Mouse (Mus musculus): ENCODE results near the gene Gfod1. TPM values are rescaled to one million over a fixed set of nuclear protein-coding genes. Genes with fewer than 3 reads are reported as not detected.

The Gfod1 gene
- total RNA-seq, 1 experiment: 4.8 TPM

- Histone ChIP-seq H3K4me3 (ENCODE audit: insufficient read depth in 1 of 2, low read depth in 1 of 2, low read length in 2 of 2, poor library complexity in 1 of 2, severe bottlenecking in 1 of 2) (0 out of 4 replicates have a peak overlapping the region, but pooled peaks of 1 of the 2 experiments have one; percentile 3), H3K27ac (ENCODE audit: insufficient read depth, low read depth, low read length, poor library complexity, severe bottlenecking) (no peak overlapping the region), H3K4me1 (ENCODE audit: control insufficient read depth in 2 of 2, insufficient read depth in 2 of 2, low read length in 2 of 2, poor library complexity in 1 of 2) (peaks cover 2 to 15% of the 10 kb centered on the region in 2 experiments; a peak in 2 of 4 replicates), H3K9ac (ENCODE audit: insufficient read depth, low read depth, low read length, poor library complexity, severe bottlenecking) (0 out of 2 replicates have a peak overlapping the region, but pooled peaks have one; percentile 13), H3K9me3 (ENCODE audit: control insufficient read depth, insufficient read depth, low read depth, low read length) (no peaks in the 10 kb centered on the region), H3K36me3 (ENCODE audit: control insufficient read depth, insufficient read depth, low read length, poor library complexity, severe bottlenecking) (no peaks in the 10 kb centered on the region)
- in situ Hi-C loops (cut with MboI; ENCODE audit: low sequenced_read_pairs in 2 of 2, unreplicated experiment in 2 of 2): loop anchor here in 1 of 2 experiments (10.0 kb wide), 1 partner anchor 134 kb away; no protein-coding TSS in a partner anchor
- DNase-seq (ENCODE audit: low read depth, low spot score): no peak
- no peak for TF ChIP-seq MAFK (IDR thresholded peaks at IDR 0.05; ENCODE audit: insufficient read depth, low read depth, low read length)
- no peak for TF ChIP-seq CHD2 (IDR thresholded peaks at IDR 0.05; ENCODE audit: low read depth, low read length)
- TF ChIP-seq ZC3H11A (IDR thresholded peaks at IDR 0.05; ENCODE audit: borderline replicate concordance, low read depth, low read length): no peak
- no peak for TF ChIP-seq HCFC1 (IDR thresholded peaks at IDR 0.05; ENCODE audit: borderline replicate concordance, insufficient read depth, low read length)
- TF ChIP-seq ZNF384 (IDR thresholded peaks at IDR 0.05; ENCODE audit: low read depth, low read length): no peak
These were observed 122.9 kb downstream of the Gfod1 start for GRCm38 (mm10) chr13:43181104-43181503.

GRCm38 (mm10) chr13:43177317-43177716, 126.7 kb downstream of the Gfod1 start:
- no peak overlapping the region for H3K4me3 ChIP-seq (ENCODE audit: insufficient read depth in 1 of 2, low read depth in 1 of 2, low read length in 2 of 2, poor library complexity in 1 of 2, severe bottlenecking in 1 of 2)
- no peak for DNase-seq (ENCODE audit: low read depth, low spot score)
- H3K36me3 ChIP-seq (ENCODE audit: control insufficient read depth, insufficient read depth, low read length, poor library complexity, severe bottlenecking): no peaks in the 10 kb centered on the region
- no peaks in the 10 kb centered on the region for H3K9me3 ChIP-seq (ENCODE audit: control insufficient read depth, insufficient read depth, low read depth, low read length)
- H3K9ac ChIP-seq (ENCODE audit: insufficient read depth, low read depth, low read length, poor library complexity, severe bottlenecking): no peak overlapping the region
- H3K27ac ChIP-seq (ENCODE audit: insufficient read depth, low read depth, low read length, poor library complexity, severe bottlenecking): no peak overlapping the region
- peaks cover 2 to 13% of the 10 kb centered on the region in 2 experiments; a peak in 2 of 4 replicates for H3K4me1 ChIP-seq (ENCODE audit: control insufficient read depth in 2 of 2, insufficient read depth in 2 of 2, low read length in 2 of 2, poor library complexity in 1 of 2)
- in situ Hi-C loops (cut with MboI; ENCODE audit: low sequenced_read_pairs in 2 of 2, unreplicated experiment in 2 of 2): loop anchor here in 1 of 2 experiments (10.0 kb wide), 1 partner anchor 147 kb away; no protein-coding TSS in a partner anchor
- TF ChIP-seq HCFC1 (IDR thresholded peaks at IDR 0.05; ENCODE audit: borderline replicate concordance, insufficient read depth, low read length): no peak
- no peak for TF ChIP-seq ZNF384 (IDR thresholded peaks at IDR 0.05; ENCODE audit: low read depth, low read length)
- TF ChIP-seq MAFK (IDR thresholded peaks at IDR 0.05; ENCODE audit: insufficient read depth, low read depth, low read length): no peak
- no peak for TF ChIP-seq CHD2 (IDR thresholded peaks at IDR 0.05; ENCODE audit: low read depth, low read length)
- no peak for TF ChIP-seq ZC3H11A (IDR thresholded peaks at IDR 0.05; ENCODE audit: borderline replicate concordance, low read depth, low read length)

GRCm38 (mm10) chr13:43176676-43177075, 127.3 kb downstream of the Gfod1 start:
- no peak overlapping the region for H3K27ac ChIP-seq (ENCODE audit: insufficient read depth, low read depth, low read length, poor library complexity, severe bottlenecking)
- H3K9ac ChIP-seq (ENCODE audit: insufficient read depth, low read depth, low read length, poor library complexity, severe bottlenecking): no peak overlapping the region
- no peaks in the 10 kb centered on the region for H3K36me3 ChIP-seq (ENCODE audit: control insufficient read depth, insufficient read depth, low read length, poor library complexity, severe bottlenecking)
- in situ Hi-C loops (cut with MboI; ENCODE audit: low sequenced_read_pairs in 2 of 2, unreplicated experiment in 2 of 2): loop anchor here in 1 of 2 experiments (10.0 kb wide), 1 partner anchor 148 kb away; no protein-coding TSS in a partner anchor
- H3K4me1 ChIP-seq (ENCODE audit: control insufficient read depth in 2 of 2, insufficient read depth in 2 of 2, low read length in 2 of 2, poor library complexity in 1 of 2): peaks cover 2 to 12% of the 10 kb centered on the region in 2 experiments; a peak in 2 of 4 replicates
- no peak overlapping the region for H3K4me3 ChIP-seq (ENCODE audit: insufficient read depth in 1 of 2, low read depth in 1 of 2, low read length in 2 of 2, poor library complexity in 1 of 2, severe bottlenecking in 1 of 2)
- DNase-seq (ENCODE audit: low read depth, low spot score): no peak
- no peaks in the 10 kb centered on the region for H3K9me3 ChIP-seq (ENCODE audit: control insufficient read depth, insufficient read depth, low read depth, low read length)
- TF ChIP-seq ZNF384 (IDR thresholded peaks at IDR 0.05; ENCODE audit: low read depth, low read length): no peak
- TF ChIP-seq CHD2 (IDR thresholded peaks at IDR 0.05; ENCODE audit: low read depth, low read length): no peak
- TF ChIP-seq HCFC1 (IDR thresholded peaks at IDR 0.05; ENCODE audit: borderline replicate concordance, insufficient read depth, low read length): no peak
- no peak for TF ChIP-seq MAFK (IDR thresholded peaks at IDR 0.05; ENCODE audit: insufficient read depth, low read depth, low read length)
- TF ChIP-seq ZC3H11A (IDR thresholded peaks at IDR 0.05; ENCODE audit: borderline replicate concordance, low read depth, low read length): no peak

- DNase-seq (ENCODE audit: low read depth, low spot score): peak; percentile 80
- Histone ChIP-seq H3K4me1 (ENCODE audit: control insufficient read depth in 2 of 2, insufficient read depth in 2 of 2, low read length in 2 of 2, poor library complexity in 1 of 2) (peaks cover 0 to 2% of the 10 kb centered on the region in 2 experiments; a peak in 1 of 4 replicates), H3K4me3 (ENCODE audit: insufficient read depth in 1 of 2, low read depth in 1 of 2, low read length in 2 of 2, poor library complexity in 1 of 2, severe bottlenecking in 1 of 2) (no peak overlapping the region), H3K36me3 (ENCODE audit: control insufficient read depth, insufficient read depth, low read length, poor library complexity, severe bottlenecking) (no peaks in the 10 kb centered on the region), H3K9ac (ENCODE audit: insufficient read depth, low read depth, low read length, poor library complexity, severe bottlenecking) (no peak overlapping the region), H3K27ac (ENCODE audit: insufficient read depth, low read depth, low read length, poor library complexity, severe bottlenecking) (no peak overlapping the region), H3K9me3 (ENCODE audit: control insufficient read depth, insufficient read depth, low read depth, low read length) (no peaks in the 10 kb centered on the region)
- no peak for TF ChIP-seq CHD2 (IDR thresholded peaks at IDR 0.05; ENCODE audit: low read depth, low read length)
- 0 out of 2 replicates have a peak, but pooled peaks have one; percentile 54 for TF ChIP-seq ZC3H11A (IDR thresholded peaks at IDR 0.05; ENCODE audit: borderline replicate concordance, low read depth, low read length)
- in situ Hi-C loops (cut with MboI; ENCODE audit: low sequenced_read_pairs in 2 of 2, unreplicated experiment in 2 of 2): loop anchor here in 1 of 2 experiments (10.0 to 25.0 kb wide), 2 partner anchors 152 to 564 kb away; no protein-coding TSS in a partner anchor
These were observed 130.7 kb downstream of the Gfod1 start for GRCm38 (mm10) chr13:43173262-43173661.

Measured in ES-E14 (cell line).